Mouse (Mus musculus): ENCODE results near the gene Ttf2. TPM values are rescaled to one million over a fixed set of nuclear protein-coding genes. Genes with fewer than 3 reads are reported as not detected.

Gene Ttf2
- polyA plus RNA-seq, 1 experiment: 1.1 TPM

GRCm38 (mm10) chr3:100895500-100895899, 74.0 kb downstream of the Ttf2 start:
- no peaks in the 10 kb centered on the region for H3K36me3 ChIP-seq (ENCODE audit: control insufficient read depth, insufficient read depth, low read length)
- no peak overlapping the region for H3K27ac ChIP-seq (ENCODE audit: insufficient read depth, low read depth, low read length)
- H3K4me1 ChIP-seq (ENCODE audit: control insufficient read depth, insufficient read depth, insufficient read length, low read length): no peaks in the 10 kb centered on the region
- H3K4me3 ChIP-seq (ENCODE audit: low read depth, low read length): no peak overlapping the region
- no peaks in the 10 kb centered on the region for H3K27me3 ChIP-seq (ENCODE audit: control insufficient read depth, insufficient read depth, low read length)
- TF ChIP-seq CTCF (IDR thresholded peaks at IDR 0.05; ENCODE audit: extremely low read depth, insufficient read length, insufficient replicate concordance, low read depth, low read length) (no peak), POLR2A (IDR thresholded peaks at IDR 0.05; ENCODE audit: low read depth, low read length) (no peak)
- 79% methylated on average over 6 of the region's 6 CpGs for WGBS

GRCm38 (mm10) chr3:100892383-100893335, 76.8 kb downstream of the Ttf2 start:
- H3K4me1 ChIP-seq (ENCODE audit: control insufficient read depth, insufficient read depth, insufficient read length, low read length): no peaks in the 10 kb centered on the region
- no peak overlapping the region for H3K27ac ChIP-seq (ENCODE audit: insufficient read depth, low read depth, low read length)
- TF ChIP-seq POLR2A (IDR thresholded peaks at IDR 0.05; ENCODE audit: low read depth, low read length): no peak
- no peak for TF ChIP-seq CTCF (IDR thresholded peaks at IDR 0.05; ENCODE audit: extremely low read depth, insufficient read length, insufficient replicate concordance, low read depth, low read length)
- H3K27me3 ChIP-seq (ENCODE audit: control insufficient read depth, insufficient read depth, low read length): no peaks in the 10 kb centered on the region
- 65% methylated on average over 11 of the region's 11 CpGs for WGBS
- H3K4me3 ChIP-seq (ENCODE audit: low read depth, low read length): no peak overlapping the region
- H3K36me3 ChIP-seq (ENCODE audit: control insufficient read depth, insufficient read depth, low read length): no peaks in the 10 kb centered on the region

- Histone ChIP-seq H3K27me3 (ENCODE audit: control insufficient read depth, insufficient read depth, low read length) (no peaks in the 10 kb centered on the region), H3K4me3 (ENCODE audit: low read depth, low read length) (no peak overlapping the region), H3K4me1 (ENCODE audit: control insufficient read depth, insufficient read depth, insufficient read length, low read length) (no peaks in the 10 kb centered on the region), H3K27ac (ENCODE audit: insufficient read depth, low read depth, low read length) (no peak overlapping the region), H3K36me3 (ENCODE audit: control insufficient read depth, insufficient read depth, low read length) (no peaks in the 10 kb centered on the region)
- 94% methylated on average over 3 of the region's 3 CpGs for WGBS
- TF ChIP-seq POLR2A (IDR thresholded peaks at IDR 0.05; ENCODE audit: low read depth, low read length) (no peak), CTCF (IDR thresholded peaks at IDR 0.05; ENCODE audit: extremely low read depth, insufficient read length, insufficient replicate concordance, low read depth, low read length) (no peak)
Measured at GRCm38 (mm10) chr3:100890406-100890805, 79.1 kb downstream of the Ttf2 start.

GRCm38 (mm10) chr3:100889234-100889633, 80.2 kb downstream of the Ttf2 start:
- H3K27me3 ChIP-seq (ENCODE audit: control insufficient read depth, insufficient read depth, low read length): no peaks in the 10 kb centered on the region
- H3K27ac ChIP-seq (ENCODE audit: insufficient read depth, low read depth, low read length): no peak overlapping the region
- 91% methylated on average over 1 of the region's 1 CpGs for WGBS
- TF ChIP-seq POLR2A (IDR thresholded peaks at IDR 0.05; ENCODE audit: low read depth, low read length) (no peak), CTCF (IDR thresholded peaks at IDR 0.05; ENCODE audit: extremely low read depth, insufficient read length, insufficient replicate concordance, low read depth, low read length) (no peak)
- no peaks in the 10 kb centered on the region for H3K36me3 ChIP-seq (ENCODE audit: control insufficient read depth, insufficient read depth, low read length)
- no peak overlapping the region for H3K4me3 ChIP-seq (ENCODE audit: low read depth, low read length)
- H3K4me1 ChIP-seq (ENCODE audit: control insufficient read depth, insufficient read depth, insufficient read length, low read length): no peaks in the 10 kb centered on the region

Other genes starting within 250 kb of the Ttf2 start
- 0.10 TPM in 1 of 2 replicates, not detected in the other for gene Vtcn1, start 144.2 kb downstream of the Ttf2 start, polyA plus RNA-seq (2012; rRNA removed)
- gene Trim45, start 47.5 kb downstream of the Ttf2 start, polyA plus RNA-seq (2012; rRNA removed): 0.46 and 0.82 TPM in 2 replicates
- 1.2 and 1.8 TPM in 2 replicates for gene Cd101, start 59.9 kb upstream of the Ttf2 start, polyA plus RNA-seq (2012; rRNA removed)
- gene Ptgfrn, start 140.6 kb upstream of the Ttf2 start, polyA plus RNA-seq (2012; rRNA removed): 15.9 and 26.2 TPM in 2 replicates

All from small intestine, adult 2 months (tissue).